ENCODE assay signal across 11 mouse cellular contexts in the genomic region with DNA sequence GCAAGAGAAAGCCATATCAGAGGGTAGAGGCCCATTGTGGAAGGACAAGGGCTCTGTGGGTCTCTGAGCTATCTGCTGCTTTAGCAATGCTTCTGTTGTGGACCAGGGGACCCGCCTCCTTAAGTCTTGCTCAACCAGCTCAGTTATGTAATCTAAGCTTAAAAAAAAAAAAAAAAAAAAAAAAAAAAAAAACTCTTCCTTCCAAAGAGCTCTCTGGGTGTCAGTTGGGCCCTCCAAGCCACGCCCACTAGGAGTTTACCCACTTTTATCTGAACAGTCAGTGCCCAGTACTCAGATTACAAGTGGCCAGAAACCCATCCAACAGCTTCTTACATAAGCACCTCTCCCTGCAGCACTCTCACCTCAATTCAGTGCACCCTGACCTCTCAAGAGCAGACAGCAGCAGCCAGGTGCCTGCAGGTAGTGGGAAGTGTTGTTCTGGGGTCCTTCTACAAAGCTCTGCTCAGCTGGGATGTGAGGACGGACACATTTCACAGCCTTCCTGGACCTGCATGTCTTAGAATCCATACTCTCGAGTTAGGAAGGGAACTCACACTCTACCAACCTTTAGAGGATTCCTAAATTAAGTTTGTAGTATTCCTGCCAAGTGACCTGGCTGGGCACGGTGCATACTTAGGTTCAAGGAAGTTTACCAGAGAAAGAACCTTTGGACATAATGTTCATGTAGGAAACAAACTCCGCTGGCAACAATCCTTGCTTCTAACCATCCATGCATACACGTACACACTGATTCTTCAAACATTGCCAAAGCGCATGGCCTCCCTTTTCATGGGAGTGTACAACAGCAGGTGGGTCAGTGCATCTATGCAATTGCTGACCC. TPM values are rescaled to one million over a fixed set of nuclear protein-coding genes. Genes with fewer than 3 reads are reported as not detected.
DNase-seq lines count a peak whose midpoint lies in the region; ATAC-seq and TF ChIP-seq lines count a peak whose summit lies in the region.
"Had no signal": no experiment of that assay in that cellular context is flagged by ENCODE, and none has a peak within 500 bp of the region (broad histone marks: within the 10 kb centered on the region; RNA-seq: fewer than 3 reads in every experiment).

A gene (minus strand): TSS at position 154 of the 841 bp plus-strand sequence.

- peak; percentile 45 for TF ChIP-seq EP300 in liver, postnatal 0 days (IDR thresholded peaks at IDR 0.05; ENCODE audit: low read depth)

- peak; percentile 78 for ATAC-seq in liver, postnatal 0 days
- ATAC-seq: midbrain, embryonic 16.5 days had no signal

- no peaks in the 10 kb centered on the region for H3K27me3 ChIP-seq in thymus, adult 2 months (ENCODE audit: control insufficient read depth, insufficient read depth, low read length)
- H3K27me3 ChIP-seq in liver, postnatal 0 days (ENCODE audit: insufficient read depth, low read length) = no peaks in the 10 kb centered on the region
- H3K27me3 ChIP-seq: hindbrain, embryonic 15.5 days had no signal

- H3K9me3 ChIP-seq in liver, postnatal 0 days (ENCODE audit: low read length) = no peaks in the 10 kb centered on the region
- H3K9me3 ChIP-seq: hindbrain, embryonic 15.5 days had no signal

- no peak within 1 kb of the TSS; the same call in 1 of the 2 replicates for H3K9ac ChIP-seq in liver, postnatal 0 days (replicated peaks)
- H3K9ac ChIP-seq: hindbrain, embryonic 15.5 days had no signal

- TF ChIP-seq CTCF in thymus, adult 2 months (IDR thresholded peaks at IDR 0.05; ENCODE audit: borderline replicate concordance, control insufficient read depth, extremely low read depth, insufficient read depth, low read length, poor library complexity) = no peak
- no peak for TF ChIP-seq CTCF in liver, postnatal 0 days (IDR thresholded peaks at IDR 0.05; ENCODE audit: low read depth)

- TF ChIP-seq POLR2A in thymus, adult 2 months (IDR thresholded peaks at IDR 0.05; ENCODE audit: control insufficient read depth, extremely low read depth, insufficient read depth, low read length, poor library complexity) = no peak

- DNase-seq in thymus, adult 2 months = no peak
- DNase-seq in thymus, postnatal 25 days = no peak
- DNase-seq in gonadal fat pad, adult 2 months (ENCODE audit: low read depth) = peak; percentile 9
- DNase-seq in liver, postnatal 0 days = peak; percentile 27
- peak; percentile 18 for DNase-seq in urinary bladder, postnatal 25 days (ENCODE audit: low spot score)
- DNase-seq in left cerebral cortex, adult 9 months (ENCODE audit: low spot score in 2 of 2) = no peak
- no peak for DNase-seq in cerebellum, adult 9-11 months
- no peak for DNase-seq in T-cell, adult 2 months (ENCODE audit: low spot score)
- DNase-seq: cerebellum, postnatal 10 days had no signal

- no peak within 1 kb of the TSS for H3K27ac ChIP-seq in thymus, adult 2 months (ENCODE audit: control insufficient read depth, insufficient read depth, low read length)
- peak within 1 kb of the TSS; percentile 48 for H3K27ac ChIP-seq in liver, postnatal 0 days (ENCODE audit: low read depth)
- H3K27ac ChIP-seq: hindbrain, embryonic 15.5 days had no signal

- H3K4me1 ChIP-seq in thymus, adult 2 months (replicated peaks; ENCODE audit: control insufficient read depth, insufficient read depth, low read length) = no peaks in the 10 kb centered on the region
- peaks cover 9% of the 10 kb centered on the region for H3K4me1 ChIP-seq in liver, postnatal 0 days (ENCODE audit: insufficient read depth)
- H3K4me1 ChIP-seq: hindbrain, embryonic 15.5 days had no signal

- H3K4me2 ChIP-seq in liver, postnatal 0 days (ENCODE audit: low read depth, low read length) = peak within 1 kb of the TSS; percentile 62
- H3K4me2 ChIP-seq: hindbrain, embryonic 15.5 days had no signal

- WGBS in thymus, adult 2 months = 77% methylated on average over 8 of the region's 8 CpGs
- 49% methylated on average over 8 of the region's 8 CpGs for WGBS in liver, postnatal 0 days (ENCODE audit: insufficient replicate concordance)

- H3K4me3 ChIP-seq in thymus, adult 2 months (ENCODE audit: control insufficient read depth, insufficient read depth, low read length) = no peak within 1 kb of the TSS
- peak within 1 kb of the TSS; percentile 17 for H3K4me3 ChIP-seq in liver, postnatal 0 days (ENCODE audit: low read depth, low read length)
- H3K4me3 ChIP-seq: hindbrain, embryonic 15.5 days had no signal

- no peaks in the 10 kb centered on the region for H3K36me3 ChIP-seq in thymus, adult 2 months (ENCODE audit: control insufficient read depth, insufficient read depth, low read length)
- H3K36me3 ChIP-seq in liver, postnatal 0 days (replicated peaks; ENCODE audit: insufficient read depth, low read length) = no peaks in the 10 kb centered on the region
- H3K36me3 ChIP-seq: hindbrain, embryonic 15.5 days had no signal

RNA-seq across cellular contexts. Expression of the gene that starts here (rescaled TPM):
- polyA plus RNA-seq in thymus, adult 2 months (2012; rRNA removed) = 94.3 and 110 TPM in 2 replicates
- 764 and 996 TPM in 2 replicates for polyA plus RNA-seq in gonadal fat pad, adult 2 months (2012; rRNA removed)
- polyA plus RNA-seq in liver, postnatal 0 days (2015; fragmentation: Nextera tagmentation; extraction: Ambion mirVana) = 216 and 217 TPM in 2 replicates

Comparison
In these comparisons a context has a peak if more than half of its experiments do, and no peak if none do; other contexts are left out.
1. DNase-seq: peak in gonadal fat pad, adult 2 months (single experiment), liver, postnatal 0 days (single experiment) and urinary bladder, postnatal 25 days (single experiment); none in thymus, adult 2 months (single experiment), thymus, postnatal 25 days (single experiment), left cerebral cortex, adult 9 months (0 of 2), cerebellum, adult 9-11 months (single experiment) and T-cell, adult 2 months (single experiment).